8 mouse cellular contexts compared by ENCODE assay signal in the genomic region with DNA sequence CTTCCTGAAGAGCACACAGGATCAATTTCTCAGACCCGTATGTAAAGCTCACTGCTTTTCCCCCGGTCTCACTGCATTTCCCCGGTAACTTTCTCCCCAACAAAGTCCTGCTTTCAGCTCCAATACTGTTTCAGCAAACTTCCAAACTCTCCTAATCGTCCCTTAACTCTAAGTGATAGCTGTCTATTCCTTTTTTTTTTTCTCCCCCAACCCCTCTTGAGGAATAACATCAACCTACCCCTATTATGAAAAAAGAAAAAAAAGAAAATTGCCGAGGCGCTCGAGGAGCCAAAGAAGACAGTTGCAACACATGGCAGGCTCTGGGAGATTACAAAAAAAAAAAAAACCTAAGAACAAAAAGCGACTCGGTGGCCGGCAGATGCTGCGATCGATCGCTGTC. TPM values are rescaled to one million over a fixed set of nuclear protein-coding genes. Genes with fewer than 3 reads are reported as not detected.
DNase-seq lines count a peak whose midpoint lies in the region; ATAC-seq and TF ChIP-seq lines count a peak whose summit lies in the region.

No protein-coding gene starts in this region.

- TF ChIP-seq CTCF in lung, embryonic 14.5 days (IDR thresholded peaks at IDR 0.05; ENCODE audit: low read depth): no peak
- TF ChIP-seq CTCF in intestine, postnatal 0 days (IDR thresholded peaks at IDR 0.05; ENCODE audit: low read depth): no peak
- TF ChIP-seq CTCF in olfactory bulb, adult 2 months (IDR thresholded peaks at IDR 0.05; ENCODE audit: insufficient read depth, low read depth, low read length): no peak

- H3K36me3 ChIP-seq in lung, embryonic 14.5 days (ENCODE audit: insufficient read depth): peaks cover 16% of the 10 kb centered on the region
- H3K36me3 ChIP-seq in intestine, postnatal 0 days (ENCODE audit: control insufficient read depth, insufficient read depth): 0 out of 2 replicates have a peak, but pooled peaks cover 3% of the 10 kb centered on the region

- H3K4me1 ChIP-seq in lung, embryonic 14.5 days (ENCODE audit: insufficient read depth): no peaks in the 10 kb centered on the region; the same call in 1 of the 2 replicates
- H3K4me1 ChIP-seq in intestine, postnatal 0 days (replicated peaks; ENCODE audit: control insufficient read depth, insufficient read depth, low read length): no peaks in the 10 kb centered on the region
- no peaks in the 10 kb centered on the region for H3K4me1 ChIP-seq in olfactory bulb, adult 2 months (ENCODE audit: control insufficient read depth, insufficient read depth, low read length)

- peak overlapping the region; percentile 90 for H3K9ac ChIP-seq in lung, embryonic 14.5 days
- H3K9ac ChIP-seq in intestine, postnatal 0 days (ENCODE audit: low read depth, low read length): peak overlapping the region; percentile 66

- H3K27me3 ChIP-seq in lung, embryonic 14.5 days (ENCODE audit: insufficient read depth, low read length): no peaks in the 10 kb centered on the region; the same call in 1 of the 2 replicates
- H3K27me3 ChIP-seq in intestine, postnatal 0 days (replicated peaks; ENCODE audit: control insufficient read depth, insufficient read depth, low read length): no peaks in the 10 kb centered on the region

- DNase-seq in lung, embryonic 14.5 days: peak; percentile 12
- DNase-seq in lung, postnatal 36 days: no peak
- DNase-seq in embryo, embryonic 9.5 days (ENCODE audit: extremely low spot score): peak; percentile 2
- DNase-seq in Muller cell, postnatal 12 days (ENCODE audit: inconsistent ontology term): no peak
- DNase-seq in right cerebral cortex, adult 2 months (ENCODE audit: low spot score in 2 of 2): no peak
- no peak for DNase-seq in kidney, postnatal 4 days

- H3K4me2 ChIP-seq in lung, embryonic 14.5 days: peak overlapping the region; percentile 84
- H3K4me2 ChIP-seq in intestine, postnatal 0 days (replicated peaks; ENCODE audit: low read depth): peak overlapping the region; percentile 89

- no peaks in the 10 kb centered on the region for H3K9me3 ChIP-seq in lung, embryonic 14.5 days (ENCODE audit: low read depth, low read length)
- no peaks in the 10 kb centered on the region for H3K9me3 ChIP-seq in intestine, postnatal 0 days (ENCODE audit: control insufficient read depth)

- WGBS in lung, embryonic 14.5 days: under 1% methylated on average over 13 of the region's 13 CpGs
- WGBS in intestine, postnatal 0 days: under 1% methylated on average over 13 of the region's 13 CpGs
- WGBS in olfactory bulb, adult 2 months: under 1% methylated on average over 13 of the region's 13 CpGs

- peak overlapping the region; percentile 79 for H3K4me3 ChIP-seq in lung, embryonic 14.5 days (ENCODE audit: low read depth, low read length)
- H3K4me3 ChIP-seq in intestine, postnatal 0 days (ENCODE audit: low read depth, low read length): peak overlapping the region; percentile 72
- peak overlapping the region; percentile 100 for H3K4me3 ChIP-seq in olfactory bulb, adult 2 months (ENCODE audit: insufficient read depth, low read depth, low read length)

- ATAC-seq in lung, embryonic 14.5 days (ENCODE audit: insufficient read depth): no peak
- no peak for ATAC-seq in intestine, postnatal 0 days

- no peak for TF ChIP-seq POLR2A in olfactory bulb, adult 2 months (IDR thresholded peaks at IDR 0.05; ENCODE audit: insufficient read depth, low read depth, low read length)

- H3K27ac ChIP-seq in lung, embryonic 14.5 days (ENCODE audit: low read depth): peak overlapping the region; percentile 95
- H3K27ac ChIP-seq in intestine, postnatal 0 days (ENCODE audit: low read depth, low read length): peak overlapping the region; percentile 89
- H3K27ac ChIP-seq in olfactory bulb, adult 2 months (ENCODE audit: insufficient read depth, low read depth, low read length): no peak overlapping the region

RNA-seq across cellular contexts. Expression of a gene that starts 1.0 kb away (rescaled TPM):
- polyA plus RNA-seq in lung, embryonic 14.5 days (2014; fragmentation: Nextera tagmentation; extraction: Ambion mirVana): 22.2 and 24.7 TPM in 2 replicates
- 12.6 and 14.3 TPM in 2 replicates for polyA plus RNA-seq in intestine, postnatal 0 days (2015; fragmentation: Nextera tagmentation; extraction: Ambion mirVana)
- polyA plus RNA-seq in olfactory bulb, adult 2 months (2012; ENCODE audit: insufficient read depth, insufficient read length, low replicate concordance, missing spikeins): not detected in 2 replicates

RNA-seq across cellular contexts. Expression of a gene that starts 14.4 kb away (rescaled TPM):
- 67.1 and 69.1 TPM in 2 replicates for polyA plus RNA-seq in lung, embryonic 14.5 days (2014; fragmentation: Nextera tagmentation; extraction: Ambion mirVana)
- polyA plus RNA-seq in intestine, postnatal 0 days (2015; fragmentation: Nextera tagmentation; extraction: Ambion mirVana): 103 and 104 TPM in 2 replicates
- not detected in 2 replicates for polyA plus RNA-seq in olfactory bulb, adult 2 months (2012; ENCODE audit: insufficient read depth, insufficient read length, low replicate concordance, missing spikeins)

Comparison
In these comparisons a context has a peak if more than half of its experiments do, and no peak if none do; other contexts are left out.
1. DNase-seq: peak in lung, embryonic 14.5 days (single experiment) and embryo, embryonic 9.5 days (single experiment); none in lung, postnatal 36 days (single experiment), Muller cell, postnatal 12 days (single experiment), right cerebral cortex, adult 2 months (0 of 2) and kidney, postnatal 4 days (0 of 2).
2. Peak in every context shown above with its lines, with median percentiles within 50 percentile points of each other: H3K4me3 ChIP-seq.